Mouse (Mus musculus) bone marrow, adult 2 months (tissue): ENCODE results near the gene Gabbr2.

Experiments used
- CTCF ChIP-seq: fragments of 200-500 bp; IDR thresholded peaks from 2 replicates; pipeline ENCODE4 v1.5.1; 2011; ENCODE audit warnings: low read length, control low read depth; ENCODE audit not compliant: control insufficient read depth, insufficient read depth
- POLR2A ChIP-seq: fragments of 200-500 bp; IDR thresholded peaks from 2 replicates; pipeline ENCODE4 v1.6.1; 2011; ENCODE audit warnings: low read depth, mild to moderate bottlenecking, control low read depth, low read length, borderline replicate concordance; ENCODE audit not compliant: control insufficient read depth

- TF ChIP-seq CTCF (no peak), POLR2A (no peak)
Observed at GRCm38 (mm10) chr4:46632465-46632864, 359.2 kb downstream of the Gabbr2 start.
